In the genomic region with DNA sequence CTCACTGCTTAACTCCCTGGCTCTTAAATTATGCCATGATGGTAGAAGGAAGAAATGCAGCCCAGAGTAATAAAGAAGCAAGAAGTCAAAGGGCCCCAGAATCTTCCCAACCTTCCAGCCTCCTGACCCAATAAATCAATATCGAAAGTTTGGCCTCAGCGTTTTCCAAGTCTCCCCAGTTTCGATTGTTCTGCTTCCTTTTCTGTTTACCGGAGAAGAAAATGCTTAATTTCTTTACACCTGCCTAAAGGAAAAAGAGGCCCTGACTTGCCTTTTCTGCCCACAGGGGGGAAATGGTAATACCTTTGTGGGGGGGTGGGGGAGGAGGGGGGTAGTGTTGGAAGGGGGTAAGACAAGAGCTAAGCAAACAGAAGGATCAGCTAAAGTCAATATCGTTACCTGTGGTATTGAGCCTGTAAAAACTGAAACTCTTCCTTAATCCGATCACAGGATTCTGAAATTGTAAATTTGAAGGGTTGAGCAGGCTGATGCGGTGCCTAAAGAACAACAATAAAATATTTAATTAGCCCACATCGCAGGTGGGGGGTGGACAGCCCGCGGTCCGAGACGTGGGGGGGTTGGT, we compare ENCODE assay signal across 8 mouse cellular contexts. TPM values are rescaled to one million over a fixed set of nuclear protein-coding genes. Genes with fewer than 3 reads are reported as not detected.
A peak's percentile ranks its signal among the peaks of the same experiment; 100 is the strongest.
DNase-seq lines count a peak whose midpoint lies in the region; ATAC-seq and TF ChIP-seq lines count a peak whose summit lies in the region.

No protein-coding gene starts in this region.

- peak overlapping the region; percentile 100 for H3K4me3 ChIP-seq in olfactory bulb, adult 2 months (ENCODE audit: insufficient read depth, low read depth, low read length)

- TF ChIP-seq CTCF in olfactory bulb, adult 2 months (IDR thresholded peaks at IDR 0.05; ENCODE audit: insufficient read depth, low read depth, low read length) = no peak

- DNase-seq in cerebellum, adult 11-12 months = peak; percentile 20
- DNase-seq in cerebellum, postnatal 4 days (ENCODE audit: low spot score in 2 of 2) = no peak
- peak; percentile 29 for DNase-seq in thymus, postnatal 0 days (ENCODE audit: low spot score)
- no peak for DNase-seq in thymus, postnatal 36 days
- peak; percentile 50 for DNase-seq in large intestine, adult 2 months (ENCODE audit: low read depth, low spot score)
- DNase-seq in T-cell, adult 2 months (ENCODE audit: low spot score) = no peak

- no peak for TF ChIP-seq POLR2A in olfactory bulb, adult 2 months (IDR thresholded peaks at IDR 0.05; ENCODE audit: insufficient read depth, low read depth, low read length)

- H3K27ac ChIP-seq in olfactory bulb, adult 2 months (ENCODE audit: insufficient read depth, low read depth, low read length) = no peak overlapping the region

- WGBS in large intestine, adult 2 months = 2% methylated on average over 12 of the region's 12 CpGs
- 9% methylated on average over 12 of the region's 12 CpGs for WGBS in olfactory bulb, adult 2 months

- ATAC-seq in cerebellum, adult (ENCODE audit: insufficient number of reproducible peaks, low FRiP score, low TSS enrichment) = no peak

- H3K4me1 ChIP-seq in olfactory bulb, adult 2 months (ENCODE audit: control insufficient read depth, insufficient read depth, low read length) = no peaks in the 10 kb centered on the region

RNA-seq across cellular contexts. Expression of a gene that starts 1.4 kb away (rescaled TPM):
- polyA plus RNA-seq in thymus, postnatal 0 days (2015; fragmentation: Nextera tagmentation; extraction: Ambion mirVana) = 10.0 and 11.8 TPM in 2 replicates
- polyA plus RNA-seq in large intestine, adult 2 months (2012; rRNA removed) = 17.4 and 28.9 TPM in 2 replicates
- not detected in 2 replicates for polyA plus RNA-seq in olfactory bulb, adult 2 months (2012; ENCODE audit: insufficient read depth, insufficient read length, low replicate concordance, missing spikeins)

Comparison
In these comparisons a context has a peak if more than half of its experiments do, and no peak if none do; other contexts are left out.
1. DNase-seq: peak in cerebellum, adult 11-12 months (single experiment), thymus, postnatal 0 days (single experiment) and large intestine, adult 2 months (single experiment); none in cerebellum, postnatal 4 days (0 of 2), thymus, postnatal 36 days (0 of 2) and T-cell, adult 2 months (single experiment).